Mouse (Mus musculus) myocyte (in vitro differentiated cells): ENCODE measurements around the gene Tmem200a.

Experiments used
- MAX ChIP-seq: IDR thresholded peaks from one replicate; pipeline ENCODE4 v1.6.1; 2011; ENCODE audit warnings: low read depth, mild to moderate bottlenecking, control low read depth
- MYOG ChIP-seq, 3 experiments: IDR thresholded peaks; one replicate each; pipeline ENCODE4 v1.6.1; 2011; ENCODE audit warnings: control low read depth in 2 of 3, low read depth in 2 of 3, mild to moderate bottlenecking in 2 of 3; ENCODE audit not compliant: insufficient read length in 2 of 3, control insufficient read depth in 1 of 3, insufficient read depth in 1 of 3
- POLR2A ChIP-seq: IDR thresholded peaks from one replicate; pipeline ENCODE4 v1.6.1; 2011; ENCODE audit warnings: low read depth, mild to moderate bottlenecking, control low read depth, moderate library complexity; ENCODE audit not compliant: insufficient read length
- USF1 ChIP-seq: IDR thresholded peaks from one replicate; pipeline ENCODE4 v1.6.1; 2011; ENCODE audit warnings: low read depth, mild to moderate bottlenecking, control low read depth, moderate library complexity

- no peak for TF ChIP-seq MYOG (IDR thresholded peaks at IDR 0.05; ENCODE audit: control insufficient read depth in 1 of 3, insufficient read depth in 1 of 3, insufficient read length in 2 of 3, low read depth in 2 of 3)
- no peak for TF ChIP-seq USF1
- TF ChIP-seq MAX = no peak
- no peak for TF ChIP-seq POLR2A
These were observed 133.0 kb downstream of the Tmem200a start for GRCm38 (mm10) chr10:25945866-25946265.
